Mouse (Mus musculus): Measurements from ENCODE around the gene Reg3g. TPM values are rescaled to one million over a fixed set of nuclear protein-coding genes. Genes with fewer than 3 reads are reported as not detected.
"Not testable (repeated sequence)": the region's sequence is repeated elsewhere in the genome, so short reads cannot be mapped to it uniquely, and the experiment has no call there.

Reg3g gene
- polyA plus RNA-seq, 1 experiment from 2014 or later, result not detected

DNA sequence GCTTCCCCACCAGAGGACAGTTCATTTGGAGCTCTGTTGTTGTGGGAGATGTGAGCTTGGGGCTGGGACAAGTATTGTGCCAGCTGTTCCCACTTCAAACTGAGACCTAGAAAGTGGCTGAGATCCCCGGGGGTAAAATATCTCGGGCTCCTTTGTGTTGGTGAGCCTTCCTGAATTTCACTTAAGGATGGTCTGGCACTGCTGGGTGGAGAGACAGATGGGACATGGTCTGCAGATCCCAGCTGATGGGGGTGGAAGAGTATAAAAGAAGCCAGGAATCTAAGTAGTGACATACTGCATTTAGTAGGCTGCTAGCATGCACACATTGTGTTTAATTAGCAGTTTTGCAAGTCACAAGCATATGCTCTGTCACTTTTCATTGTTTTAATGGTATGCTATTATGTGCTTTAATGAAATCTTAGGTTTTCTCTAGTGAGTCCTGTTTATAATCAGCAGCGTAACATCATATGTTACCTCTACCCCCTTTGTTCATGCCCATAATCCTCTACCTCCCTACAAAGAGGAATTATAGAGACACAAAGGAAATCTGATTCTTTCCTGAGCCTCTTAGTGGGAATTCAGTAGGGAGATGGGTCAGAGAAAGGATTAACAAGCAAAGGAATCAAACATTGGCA lies 8.4 kb downstream of the Reg3g start:
- H3K27me3 ChIP-seq (replicated peaks; ENCODE audit: control insufficient read depth, insufficient read depth, low read length), result no peaks in the 10 kb centered on the region
- H3K9ac ChIP-seq (ENCODE audit: low read length), result no peak overlapping the region
- DNase-seq (ENCODE audit: low spot score), result no peak
- no peak for ATAC-seq (replicated peaks; ENCODE audit: low FRiP score, low TSS enrichment, low read depth)
- H3K36me3 ChIP-seq (ENCODE audit: control insufficient read depth, insufficient read depth, low read length), result no peaks in the 10 kb centered on the region
- no peaks in the 10 kb centered on the region for H3K4me1 ChIP-seq (replicated peaks; ENCODE audit: control insufficient read depth, insufficient read depth, low read length)
- H3K4me3 ChIP-seq (ENCODE audit: low read depth, low read length), result no peak overlapping the region
- no peak overlapping the region for H3K27ac ChIP-seq (ENCODE audit: low read depth)
- H3K4me2 ChIP-seq (ENCODE audit: low read length), result no peak overlapping the region
- no peaks in the 10 kb centered on the region for H3K9me3 ChIP-seq (ENCODE audit: control insufficient read depth, low read length)
- WGBS, result 64% methylated on average over 3 of the region's 3 CpGs

DNA sequence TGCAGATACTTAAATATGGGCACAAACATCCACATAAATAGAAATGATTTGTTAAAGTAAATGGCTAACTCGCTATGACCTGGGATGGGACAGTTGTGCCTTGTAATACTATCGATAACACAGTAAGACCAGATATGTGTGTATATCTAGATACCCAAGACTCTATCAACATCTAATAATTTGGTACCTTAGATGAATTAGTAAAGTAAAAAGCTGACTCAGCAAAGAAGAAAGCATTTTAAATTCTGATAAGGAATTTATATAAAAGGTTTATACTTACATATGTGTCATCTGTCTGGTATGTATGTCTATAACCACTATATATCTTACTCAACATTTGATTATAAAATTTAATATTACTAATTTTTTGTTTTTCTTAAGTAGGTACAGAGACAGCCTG lies 15.9 kb downstream of the Reg3g start:
- H3K27ac ChIP-seq (ENCODE audit: low read depth), result no peak overlapping the region
- H3K9ac ChIP-seq (ENCODE audit: low read length), result no peak overlapping the region
- no peak overlapping the region for H3K4me2 ChIP-seq (ENCODE audit: low read length)
- H3K27me3 ChIP-seq (replicated peaks; ENCODE audit: control insufficient read depth, insufficient read depth, low read length), result no peaks in the 10 kb centered on the region
- no peaks in the 10 kb centered on the region for H3K9me3 ChIP-seq (ENCODE audit: control insufficient read depth, low read length)
- ATAC-seq (replicated peaks; ENCODE audit: low FRiP score, low TSS enrichment, low read depth), result no peak
- WGBS, result 92% methylated on average over 2 of the region's 2 CpGs
- H3K36me3 ChIP-seq (ENCODE audit: control insufficient read depth, insufficient read depth, low read length), result no peaks in the 10 kb centered on the region
- no peak overlapping the region for H3K4me3 ChIP-seq (ENCODE audit: low read depth, low read length)
- DNase-seq (ENCODE audit: low spot score), result no peak
- H3K4me1 ChIP-seq (replicated peaks; ENCODE audit: control insufficient read depth, insufficient read depth, low read length), result no peaks in the 10 kb centered on the region

DNA sequence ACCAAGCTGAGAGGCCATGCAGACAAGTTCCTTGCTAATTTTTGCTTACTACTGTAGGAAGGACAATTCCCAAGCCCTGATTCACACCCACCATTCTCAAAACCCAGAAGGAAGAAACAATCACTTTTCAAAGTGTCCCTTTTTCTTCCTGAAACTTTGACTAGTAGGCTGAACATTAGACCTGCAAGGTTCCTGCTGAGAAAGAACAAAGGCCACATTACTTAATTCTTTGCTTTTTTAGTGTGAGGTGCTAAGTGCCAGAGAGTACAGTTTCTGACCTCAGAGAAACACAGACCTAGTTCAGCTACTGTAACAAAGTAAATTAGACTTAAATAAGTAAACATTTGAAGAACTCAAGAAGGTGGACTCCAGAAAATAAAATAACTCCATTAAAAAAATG lies 20.3 kb downstream of the Reg3g start:
- ATAC-seq (replicated peaks; ENCODE audit: low FRiP score, low TSS enrichment, low read depth), result no peak

DNA sequence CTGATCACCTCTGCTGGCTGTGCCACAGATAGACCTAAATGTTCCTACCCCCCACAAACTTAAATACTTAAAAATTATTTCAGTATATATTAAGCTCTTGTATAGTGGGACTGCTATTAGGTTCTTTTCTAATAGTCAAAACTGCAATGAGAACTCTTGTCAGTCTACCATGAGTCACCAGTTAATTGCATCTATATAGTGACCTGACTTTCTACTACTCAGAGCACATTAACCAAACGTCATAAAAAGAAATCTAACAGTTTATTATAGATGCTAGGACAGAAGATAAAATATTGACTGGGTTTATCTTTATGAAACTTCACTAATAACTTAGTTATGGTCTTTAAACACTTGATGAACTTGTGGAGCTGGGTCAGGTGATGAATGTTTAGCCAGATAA lies 21.5 kb downstream of the Reg3g start:
- Histone ChIP-seq H3K4me1 (replicated peaks; ENCODE audit: control insufficient read depth, insufficient read depth, low read length) (no peaks in the 10 kb centered on the region), H3K4me3 (ENCODE audit: low read depth, low read length) (no peak overlapping the region), H3K27ac (ENCODE audit: low read depth) (no peak overlapping the region), H3K36me3 (ENCODE audit: control insufficient read depth, insufficient read depth, low read length) (no peaks in the 10 kb centered on the region), H3K27me3 (replicated peaks; ENCODE audit: control insufficient read depth, insufficient read depth, low read length) (no peaks in the 10 kb centered on the region), H3K9ac (ENCODE audit: low read length) (no peak overlapping the region), H3K4me2 (ENCODE audit: low read length) (no peak overlapping the region), H3K9me3 (ENCODE audit: control insufficient read depth, low read length) (no peaks in the 10 kb centered on the region)
- ATAC-seq (replicated peaks; ENCODE audit: low FRiP score, low TSS enrichment, low read depth) (no peak), DNase-seq (ENCODE audit: low spot score) (no peak)
- WGBS, result 41% methylated on average over 1 of the region's 1 CpGs

More for the DNA sequence above, 20.3 kb downstream of the Reg3g start:
- no peak overlapping the region for H3K4me3 ChIP-seq (ENCODE audit: low read depth, low read length)
- H3K36me3 ChIP-seq (ENCODE audit: control insufficient read depth, insufficient read depth, low read length), result no peaks in the 10 kb centered on the region
- H3K9me3 ChIP-seq (ENCODE audit: control insufficient read depth, low read length), result no peaks in the 10 kb centered on the region
- H3K4me1 ChIP-seq (replicated peaks; ENCODE audit: control insufficient read depth, insufficient read depth, low read length), result no peaks in the 10 kb centered on the region
- no peaks in the 10 kb centered on the region for H3K27me3 ChIP-seq (replicated peaks; ENCODE audit: control insufficient read depth, insufficient read depth, low read length)
- no peak overlapping the region for H3K27ac ChIP-seq (ENCODE audit: low read depth)
- no peak overlapping the region for H3K9ac ChIP-seq (ENCODE audit: low read length)
- no peak overlapping the region for H3K4me2 ChIP-seq (ENCODE audit: low read length)
- DNase-seq (ENCODE audit: low spot score), result no peak

DNA sequence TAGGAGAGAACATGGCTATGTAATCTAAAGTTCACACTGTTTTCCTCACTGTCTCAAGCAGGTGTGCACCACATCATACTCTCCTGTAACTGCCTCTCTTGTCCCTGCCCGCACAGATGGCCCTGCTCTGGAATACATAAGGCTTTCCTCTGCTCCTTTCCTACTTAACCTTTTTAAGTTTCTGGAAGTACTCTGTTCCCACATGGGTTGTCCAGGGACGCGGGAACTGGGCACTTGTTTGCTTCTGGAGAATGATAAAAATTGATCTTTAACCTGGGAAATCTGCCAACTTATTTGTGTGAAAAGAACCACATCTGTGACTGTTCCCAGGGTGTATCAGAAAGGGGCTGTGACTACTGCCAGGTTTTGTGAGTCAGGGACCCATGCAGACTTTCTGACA lies 43.2 kb downstream of the Reg3g start:
- no peak overlapping the region for H3K4me2 ChIP-seq (ENCODE audit: low read length)
- no peak overlapping the region for H3K9ac ChIP-seq (ENCODE audit: low read length)
- no peaks in the 10 kb centered on the region for H3K4me1 ChIP-seq (replicated peaks; ENCODE audit: control insufficient read depth, insufficient read depth, low read length)
- DNase-seq (ENCODE audit: low spot score) (no peak), ATAC-seq (replicated peaks; ENCODE audit: low FRiP score, low TSS enrichment, low read depth) (no peak)
- H3K27ac ChIP-seq (ENCODE audit: low read depth), result no peak overlapping the region
- no peaks in the 10 kb centered on the region for H3K36me3 ChIP-seq (ENCODE audit: control insufficient read depth, insufficient read depth, low read length)
- H3K4me3 ChIP-seq (ENCODE audit: low read depth, low read length), result no peak overlapping the region
- WGBS, result 64% methylated on average over 3 of the region's 3 CpGs
- no peaks in the 10 kb centered on the region for H3K27me3 ChIP-seq (replicated peaks; ENCODE audit: control insufficient read depth, insufficient read depth, low read length)
- no peaks in the 10 kb centered on the region for H3K9me3 ChIP-seq (ENCODE audit: control insufficient read depth, low read length)

DNA sequence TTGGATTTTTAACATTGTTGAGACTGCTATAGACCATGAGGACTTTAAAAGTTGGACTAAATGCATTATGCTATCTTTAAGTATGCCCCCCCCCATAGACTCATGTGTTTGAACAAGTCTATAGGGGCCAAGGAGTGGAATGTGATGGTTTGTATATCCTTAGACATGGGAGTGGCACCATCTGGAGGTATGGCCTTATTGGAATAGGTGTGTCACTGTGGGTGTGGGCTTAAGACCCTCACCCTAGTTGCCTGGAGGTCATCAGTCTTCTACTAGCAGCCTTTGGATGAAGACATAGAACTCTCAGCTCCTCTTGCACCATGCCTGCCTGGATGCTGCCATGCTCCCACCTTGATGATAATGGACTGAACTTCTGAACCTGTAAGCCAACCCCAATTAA lies 46.3 kb downstream of the Reg3g start, which contains the start of gene Reg1:
Gene Reg1, plus strand, starts transcription at position 301 of the 400 bp plus-strand sequence.
- DNase-seq (ENCODE audit: low spot score); H3K4me2 ChIP-seq (ENCODE audit: low read length); H3K4me3 ChIP-seq (ENCODE audit: low read depth, low read length); H3K27ac ChIP-seq (ENCODE audit: low read depth); H3K4me1 ChIP-seq (replicated peaks; ENCODE audit: control insufficient read depth, insufficient read depth, low read length); H3K9me3 ChIP-seq (ENCODE audit: control insufficient read depth, low read length); ATAC-seq (replicated peaks; ENCODE audit: low FRiP score, low TSS enrichment, low read depth); H3K36me3 ChIP-seq (ENCODE audit: control insufficient read depth, insufficient read depth, low read length); H3K27me3 ChIP-seq (replicated peaks; ENCODE audit: control insufficient read depth, insufficient read depth, low read length); H3K9ac ChIP-seq (ENCODE audit: low read length): not testable (repeated sequence)

Other genes starting within 250 kb of the Reg3g start
- gene Reg3b, start 98.2 kb downstream of the Reg3g start, polyA plus RNA-seq (2014; fragmentation: Nextera tagmentation; extraction: Ambion mirVana), result 1.2 and 1.6 TPM in 2 replicates
- gene Reg3d, start 90.0 kb downstream of the Reg3g start, polyA plus RNA-seq (2014; fragmentation: Nextera tagmentation; extraction: Ambion mirVana), result not detected in 2 replicates
- not detected in 2 replicates for gene Reg3a, start 88.2 kb downstream of the Reg3g start, polyA plus RNA-seq (2014; fragmentation: Nextera tagmentation; extraction: Ambion mirVana)
- not detected in 2 replicates for gene Reg2, start 73.2 kb downstream of the Reg3g start, polyA plus RNA-seq (2014; fragmentation: Nextera tagmentation; extraction: Ambion mirVana)
- 6.5 TPM in 1 of 2 replicates, not detected in the other for gene Reg1, start 46.2 kb downstream of the Reg3g start, polyA plus RNA-seq (2014; fragmentation: Nextera tagmentation; extraction: Ambion mirVana)